Mouse (Mus musculus): ENCODE measurements around the gene Ksr2.

DNA sequence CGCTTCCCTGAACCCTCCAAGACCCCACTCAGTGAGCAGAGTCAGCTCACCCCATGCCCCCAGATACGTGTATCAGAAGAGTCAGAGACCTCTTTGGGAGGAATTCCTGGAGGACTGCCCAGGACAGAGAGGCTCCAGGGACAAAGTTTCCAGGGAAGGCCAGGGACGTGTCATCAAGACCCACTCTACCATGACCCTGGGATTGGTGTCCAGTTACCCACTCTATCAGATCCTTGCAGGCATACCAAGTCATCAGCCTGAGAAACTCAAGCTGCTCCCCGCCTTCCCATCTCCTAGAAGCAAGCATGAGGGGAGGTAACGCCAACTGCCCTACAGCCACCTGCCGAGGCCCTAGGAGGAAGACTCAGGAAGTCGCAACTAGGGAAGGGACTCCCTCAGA lies 406.6 kb downstream of the Ksr2 start:
- TF ChIP-seq CTCF (IDR thresholded peaks at IDR 0.05 in 2 of 3, conservative IDR thresholded peaks at IDR 0.05 in 1 of 3; ENCODE audit: control insufficient read depth in 1 of 3, insufficient read depth in 1 of 3, low read depth in 2 of 3, low read length in 3 of 3, poor library complexity in 1 of 3, severe bottlenecking in 1 of 3) (no peak), EP300 (IDR thresholded peaks at IDR 0.05; ENCODE audit: low read depth in 1 of 2, low read length in 2 of 2) (no peak), KAT2A (conservative IDR thresholded peaks at IDR 0.05; ENCODE audit: low read depth, low read length) (no peak), ZNF384 (IDR thresholded peaks at IDR 0.05; ENCODE audit: low read depth, low read length) (no peak), POLR2A (IDR thresholded peaks at IDR 0.05; ENCODE audit: control insufficient read depth in 1 of 2, insufficient read depth in 1 of 2, low read depth in 1 of 2, low read length in 2 of 2, poor library complexity in 1 of 2) (no peak), POLR2AphosphoS2 (IDR thresholded peaks at IDR 0.05; ENCODE audit: low read length) (no peak), GATA1 (IDR thresholded peaks at IDR 0.05; ENCODE audit: low read depth, low read length) (no peak), UBTF (IDR thresholded peaks at IDR 0.05; ENCODE audit: borderline replicate concordance, insufficient read depth, low read depth, low read length) (no peak), RAD21 (IDR thresholded peaks at IDR 0.05; ENCODE audit: low read depth, low read length) (no peak), JUND (IDR thresholded peaks at IDR 0.05; ENCODE audit: low read depth, low read length) (no peak), HCFC1 (IDR thresholded peaks at IDR 0.05; ENCODE audit: low read depth, low read length) (no peak), ELF1 (IDR thresholded peaks at IDR 0.05; ENCODE audit: low read depth, low read length) (no peak), CHD2 (IDR thresholded peaks at IDR 0.05; ENCODE audit: low read length) (no peak)
